Mouse (Mus musculus) embryonic facial prominence, embryonic 11.5 days (tissue): ENCODE results near the gene Gm5431. TPM values are rescaled to one million over a fixed set of nuclear protein-coding genes. Genes with fewer than 3 reads are reported as not detected.

ENCODE experiments used
- ATAC-seq: fragments of 200-750 bp; cut with Nextera tagmentation; replicated peaks from 2 replicates; pipeline ENCODE4 v1.8.0; 2017; ENCODE audit warnings: low read depth; ENCODE audit not compliant: insufficient number of reproducible peaks, low FRiP score, low TSS enrichment
- DNase-seq: peaks from one replicate; pipeline ENCODE4 v3.0.0-alpha.2; 2015; ENCODE audit warnings: low spot score
- H3K27ac ChIP-seq: fragments of 300-500 bp; sonication (generic); replicated peaks from 2 replicates; pipeline ENCODE4 v1.5.1; 2014; ENCODE audit warnings: mild to moderate bottlenecking, low read depth, low read length, control low read depth
- H3K27me3 ChIP-seq: fragments of 300-500 bp; sonication (generic); 2 replicates; pipeline ENCODE4 v1.6.1; 2014; ENCODE audit warnings: mild to moderate bottlenecking, low read length, moderate library complexity, mixed read lengths; ENCODE audit not compliant: control insufficient read depth, insufficient read depth
- H3K36me3 ChIP-seq: fragments of 300-500 bp; sonication (generic); replicated peaks from 2 replicates; pipeline ENCODE4 v1.6.1; 2014; ENCODE audit warnings: low read depth, mild to moderate bottlenecking, low read length, moderate library complexity, mixed read lengths; ENCODE audit not compliant: control insufficient read depth, insufficient read depth
- H3K4me1 ChIP-seq: fragments of 300-500 bp; sonication (generic); 2 replicates; pipeline ENCODE4 v1.6.1; 2014; ENCODE audit warnings: low read length, mixed read lengths; ENCODE audit not compliant: control insufficient read depth, insufficient read depth
- H3K4me2 ChIP-seq: fragments of 300-500 bp; sonication (generic); 2 replicates; pipeline ENCODE4 v1.6.1; 2014; ENCODE audit warnings: low read depth, mild to moderate bottlenecking, control low read depth, low read length, moderate library complexity
- H3K4me3 ChIP-seq: fragments of 300-500 bp; sonication (generic); 2 replicates; pipeline ENCODE4 v1.5.1; 2014; ENCODE audit warnings: low read depth, low read length, control low read depth
- H3K9ac ChIP-seq: fragments of 300-500 bp; sonication (generic); replicated peaks from 2 replicates; pipeline ENCODE4 v1.6.1; 2014; ENCODE audit warnings: mild to moderate bottlenecking, control low read depth, low read length
- H3K9me3 ChIP-seq: fragments of 300-500 bp; sonication (generic); replicated peaks from 2 replicates; pipeline ENCODE4 v1.6.1; 2016; ENCODE audit warnings: mild to moderate bottlenecking, low read length, inconsistent platforms, mixed read lengths; ENCODE audit not compliant: control insufficient read depth
- WGBS: fragments of 180-500 bp; shearing (Covaris S2); extraction: QIAGEN DNeasy Blood & Tissue Kit; methylation state at CpG from one replicate; pipeline ENCODE4 v1.1.7; 2014; 5-methylcytosine and 5-hydroxymethylcytosine counted together
- polyA plus RNA-seq: library from polyadenylated mRNA; unstranded; fragments of >200 nt; fragmentation: Nextera tagmentation; extraction: Ambion mirVana; gene quantifications from 2 replicates; pipeline ENCODE4 v1.2.1, GENCODE M21; 2014

Gene Gm5431
- polyA plus RNA-seq, 1 experiment from 2014 or later, result 0.11 TPM

- no peak for DNase-seq
- Histone ChIP-seq H3K9me3 (no peaks in the 10 kb centered on the region), H3K4me2 (no peak overlapping the region), H3K4me3 (no peak overlapping the region), H3K4me1 (no peaks in the 10 kb centered on the region), H3K27ac (no peak overlapping the region), H3K9ac (no peak overlapping the region), H3K27me3 (no peaks in the 10 kb centered on the region), H3K36me3 (no peaks in the 10 kb centered on the region)
- no peak for ATAC-seq
- 77% methylated on average over 7 of the region's 7 CpGs for WGBS
Measured at GRCm38 (mm10) chr11:48869380-48870110, 32.5 kb downstream of the Gm5431 start.

- Histone ChIP-seq H3K4me2 (no peak overlapping the region), H3K4me3 (no peak overlapping the region), H3K36me3 (no peaks in the 10 kb centered on the region), H3K9ac (no peak overlapping the region), H3K27ac (no peak overlapping the region), H3K27me3 (no peaks in the 10 kb centered on the region), H3K9me3 (no peaks in the 10 kb centered on the region), H3K4me1 (no peaks in the 10 kb centered on the region)
- ATAC-seq, result no peak
- WGBS, result 94% methylated on average over 9 of the region's 9 CpGs
- no peak for DNase-seq
Measured at GRCm38 (mm10) chr11:48866481-48866880, 35.5 kb downstream of the Gm5431 start.

- 78% methylated on average over 3 of the region's 3 CpGs for WGBS
- ATAC-seq, result no peak
- H3K4me1 ChIP-seq, result no peaks in the 10 kb centered on the region
- H3K9ac ChIP-seq, result no peak overlapping the region
- H3K9me3 ChIP-seq, result no peaks in the 10 kb centered on the region
- H3K27me3 ChIP-seq, result no peaks in the 10 kb centered on the region
- no peak overlapping the region for H3K27ac ChIP-seq
- H3K4me3 ChIP-seq, result no peak overlapping the region
- no peaks in the 10 kb centered on the region for H3K36me3 ChIP-seq
- no peak overlapping the region for H3K4me2 ChIP-seq
- DNase-seq, result no peak
Measured at GRCm38 (mm10) chr11:48863808-48864207, 38.2 kb downstream of the Gm5431 start.

GRCm38 (mm10) chr11:48862784-48863319, 39.2 kb downstream of the Gm5431 start:
- H3K4me2 ChIP-seq, result no peak overlapping the region
- H3K9ac ChIP-seq, result no peak overlapping the region
- no peaks in the 10 kb centered on the region for H3K36me3 ChIP-seq
- no peaks in the 10 kb centered on the region for H3K27me3 ChIP-seq
- H3K27ac ChIP-seq, result no peak overlapping the region
- WGBS, result 76% methylated on average over 1 of the region's 1 CpGs
- DNase-seq (no peak), ATAC-seq (no peak)
- no peaks in the 10 kb centered on the region for H3K4me1 ChIP-seq
- no peaks in the 10 kb centered on the region for H3K9me3 ChIP-seq
- H3K4me3 ChIP-seq, result no peak overlapping the region

- H3K4me1 ChIP-seq, result no peaks in the 10 kb centered on the region
- no peak overlapping the region for H3K4me3 ChIP-seq
- no peaks in the 10 kb centered on the region for H3K27me3 ChIP-seq
- no peak overlapping the region for H3K27ac ChIP-seq
- H3K36me3 ChIP-seq, result no peaks in the 10 kb centered on the region
- no peak overlapping the region for H3K4me2 ChIP-seq
- H3K9me3 ChIP-seq, result no peaks in the 10 kb centered on the region
- peak; percentile 87 for DNase-seq
- no peak overlapping the region for H3K9ac ChIP-seq
- 0% methylated on average over 6 of the region's 6 CpGs for WGBS
- ATAC-seq, result no peak
Measured at GRCm38 (mm10) chr11:48859014-48859413, 43.0 kb downstream of the Gm5431 start.

- peak; percentile 88 for DNase-seq
- peak; percentile 46; the same call in 1 of the 2 replicates for ATAC-seq
- WGBS, result under 1% methylated on average over 31 of the region's 31 CpGs
- Histone ChIP-seq H3K4me1 (no peaks in the 10 kb centered on the region), H3K27ac (no peak overlapping the region), H3K4me2 (peak overlapping the region; percentile 72), H3K9me3 (no peaks in the 10 kb centered on the region), H3K36me3 (no peaks in the 10 kb centered on the region), H3K4me3 (peak overlapping the region; percentile 64), H3K27me3 (0 out of 2 replicates have a peak, but pooled peaks cover 6% of the 10 kb centered on the region), H3K9ac (peak overlapping the region; percentile 39)
Measured at GRCm38 (mm10) chr11:48853474-48854180, 48.4 kb downstream of the Gm5431 start.

- 8% methylated on average over 23 of the region's 23 CpGs for WGBS
- Histone ChIP-seq H3K4me2 (peak overlapping the region; percentile 72), H3K9me3 (no peaks in the 10 kb centered on the region), H3K27ac (no peak overlapping the region), H3K27me3 (0 out of 2 replicates have a peak, but pooled peaks cover 6% of the 10 kb centered on the region), H3K9ac (peak overlapping the region; percentile 23; the same call in 1 of the 2 replicates), H3K36me3 (no peaks in the 10 kb centered on the region), H3K4me1 (no peaks in the 10 kb centered on the region), H3K4me3 (peak overlapping the region; percentile 64)
- no peak for DNase-seq
- ATAC-seq, result no peak; the same call in 1 of the 2 replicates
Measured at GRCm38 (mm10) chr11:48852624-48853473, 49.2 kb downstream of the Gm5431 start.
